Mouse (Mus musculus): ENCODE measurements around the gene Il1rl1. TPM values are rescaled to one million over a fixed set of nuclear protein-coding genes. Genes with fewer than 3 reads are reported as not detected.

The Il1rl1 gene
- total RNA-seq, 1 experiment, result not detected

- no peak overlapping the region for H3K9ac ChIP-seq (ENCODE audit: insufficient read depth, low read depth, low read length, poor library complexity, severe bottlenecking)
- no peak for DNase-seq (ENCODE audit: low read depth, low spot score)
- no peaks in the 10 kb centered on the region for H3K36me3 ChIP-seq (ENCODE audit: control insufficient read depth, insufficient read depth, low read length, poor library complexity, severe bottlenecking)
- H3K9me3 ChIP-seq (ENCODE audit: control insufficient read depth, insufficient read depth, low read depth, low read length), result no peaks in the 10 kb centered on the region
- no peak for TF ChIP-seq HCFC1 (IDR thresholded peaks at IDR 0.05; ENCODE audit: borderline replicate concordance, insufficient read depth, low read length)
- no peak for TF ChIP-seq CHD2 (IDR thresholded peaks at IDR 0.05; ENCODE audit: low read depth, low read length)
- TF ChIP-seq ZNF384 (IDR thresholded peaks at IDR 0.05; ENCODE audit: low read depth, low read length), result no peak
- TF ChIP-seq MAFK (IDR thresholded peaks at IDR 0.05; ENCODE audit: insufficient read depth, low read depth, low read length), result no peak
- no peak for TF ChIP-seq ZC3H11A (IDR thresholded peaks at IDR 0.05; ENCODE audit: borderline replicate concordance, low read depth, low read length)
- no peak overlapping the region for H3K4me3 ChIP-seq (ENCODE audit: insufficient read depth in 1 of 2, low read depth in 1 of 2, low read length in 2 of 2, poor library complexity in 1 of 2, severe bottlenecking in 1 of 2)
- H3K27ac ChIP-seq (ENCODE audit: insufficient read depth, low read depth, low read length, poor library complexity, severe bottlenecking), result no peak overlapping the region
- H3K4me1 ChIP-seq (ENCODE audit: control insufficient read depth in 2 of 2, insufficient read depth in 2 of 2, low read length in 2 of 2, poor library complexity in 1 of 2), result no peaks in the 10 kb centered on the region
- in situ Hi-C loops (cut with MboI; ENCODE audit: low sequenced_read_pairs in 2 of 2, unreplicated experiment in 2 of 2), result no loop called here
These were observed 70.3 kb downstream of the Il1rl1 start for GRCm38 (mm10) chr1:40499708-40500107.

GRCm38 (mm10) chr1:40501126-40501525, 71.8 kb downstream of the Il1rl1 start:
- H3K27ac ChIP-seq (ENCODE audit: insufficient read depth, low read depth, low read length, poor library complexity, severe bottlenecking), result no peak overlapping the region
- no peak overlapping the region for H3K4me3 ChIP-seq (ENCODE audit: insufficient read depth in 1 of 2, low read depth in 1 of 2, low read length in 2 of 2, poor library complexity in 1 of 2, severe bottlenecking in 1 of 2)
- H3K9me3 ChIP-seq (ENCODE audit: control insufficient read depth, insufficient read depth, low read depth, low read length), result no peaks in the 10 kb centered on the region
- no peak for DNase-seq (ENCODE audit: low read depth, low spot score)
- H3K9ac ChIP-seq (ENCODE audit: insufficient read depth, low read depth, low read length, poor library complexity, severe bottlenecking), result no peak overlapping the region
- no peak for TF ChIP-seq ZC3H11A (IDR thresholded peaks at IDR 0.05; ENCODE audit: borderline replicate concordance, low read depth, low read length)
- TF ChIP-seq CHD2 (IDR thresholded peaks at IDR 0.05; ENCODE audit: low read depth, low read length), result no peak
- no peak for TF ChIP-seq HCFC1 (IDR thresholded peaks at IDR 0.05; ENCODE audit: borderline replicate concordance, insufficient read depth, low read length)
- TF ChIP-seq ZNF384 (IDR thresholded peaks at IDR 0.05; ENCODE audit: low read depth, low read length), result no peak
- TF ChIP-seq MAFK (IDR thresholded peaks at IDR 0.05; ENCODE audit: insufficient read depth, low read depth, low read length), result no peak
- H3K4me1 ChIP-seq (ENCODE audit: control insufficient read depth in 2 of 2, insufficient read depth in 2 of 2, low read length in 2 of 2, poor library complexity in 1 of 2), result no peaks in the 10 kb centered on the region
- no peaks in the 10 kb centered on the region for H3K36me3 ChIP-seq (ENCODE audit: control insufficient read depth, insufficient read depth, low read length, poor library complexity, severe bottlenecking)
- in situ Hi-C loops (cut with MboI; ENCODE audit: low sequenced_read_pairs in 2 of 2, unreplicated experiment in 2 of 2), result no loop called here

- Histone ChIP-seq H3K27ac (ENCODE audit: insufficient read depth, low read depth, low read length, poor library complexity, severe bottlenecking) (no peak overlapping the region), H3K9me3 (ENCODE audit: control insufficient read depth, insufficient read depth, low read depth, low read length) (no peaks in the 10 kb centered on the region), H3K4me1 (ENCODE audit: control insufficient read depth in 2 of 2, insufficient read depth in 2 of 2, low read length in 2 of 2, poor library complexity in 1 of 2) (no peaks in the 10 kb centered on the region), H3K4me3 (ENCODE audit: insufficient read depth in 1 of 2, low read depth in 1 of 2, low read length in 2 of 2, poor library complexity in 1 of 2, severe bottlenecking in 1 of 2) (no peak overlapping the region), H3K36me3 (ENCODE audit: control insufficient read depth, insufficient read depth, low read length, poor library complexity, severe bottlenecking) (no peaks in the 10 kb centered on the region), H3K9ac (ENCODE audit: insufficient read depth, low read depth, low read length, poor library complexity, severe bottlenecking) (no peak overlapping the region)
- no peak for TF ChIP-seq CHD2 (IDR thresholded peaks at IDR 0.05; ENCODE audit: low read depth, low read length)
- TF ChIP-seq ZC3H11A (IDR thresholded peaks at IDR 0.05; ENCODE audit: borderline replicate concordance, low read depth, low read length), result no peak
- TF ChIP-seq MAFK (IDR thresholded peaks at IDR 0.05; ENCODE audit: insufficient read depth, low read depth, low read length), result no peak
- TF ChIP-seq HCFC1 (IDR thresholded peaks at IDR 0.05; ENCODE audit: borderline replicate concordance, insufficient read depth, low read length), result no peak
- no peak for TF ChIP-seq ZNF384 (IDR thresholded peaks at IDR 0.05; ENCODE audit: low read depth, low read length)
- no peak for DNase-seq (ENCODE audit: low read depth, low spot score)
- in situ Hi-C loops (cut with MboI; ENCODE audit: low sequenced_read_pairs in 2 of 2, unreplicated experiment in 2 of 2), result no loop called here
These were observed 72.4 kb downstream of the Il1rl1 start for GRCm38 (mm10) chr1:40501546-40502398.

GRCm38 (mm10) chr1:40504548-40504947, 75.2 kb downstream of the Il1rl1 start:
- no peak overlapping the region for H3K27ac ChIP-seq (ENCODE audit: insufficient read depth, low read depth, low read length, poor library complexity, severe bottlenecking)
- no peaks in the 10 kb centered on the region for H3K36me3 ChIP-seq (ENCODE audit: control insufficient read depth, insufficient read depth, low read length, poor library complexity, severe bottlenecking)
- DNase-seq (ENCODE audit: low read depth, low spot score), result no peak
- no peak overlapping the region for H3K4me3 ChIP-seq (ENCODE audit: insufficient read depth in 1 of 2, low read depth in 1 of 2, low read length in 2 of 2, poor library complexity in 1 of 2, severe bottlenecking in 1 of 2)
- H3K9me3 ChIP-seq (ENCODE audit: control insufficient read depth, insufficient read depth, low read depth, low read length), result no peaks in the 10 kb centered on the region
- in situ Hi-C loops (cut with MboI; ENCODE audit: low sequenced_read_pairs in 2 of 2, unreplicated experiment in 2 of 2), result no loop called here
- no peak for TF ChIP-seq ZNF384 (IDR thresholded peaks at IDR 0.05; ENCODE audit: low read depth, low read length)
- TF ChIP-seq CHD2 (IDR thresholded peaks at IDR 0.05; ENCODE audit: low read depth, low read length), result no peak
- TF ChIP-seq ZC3H11A (IDR thresholded peaks at IDR 0.05; ENCODE audit: borderline replicate concordance, low read depth, low read length), result no peak
- TF ChIP-seq HCFC1 (IDR thresholded peaks at IDR 0.05; ENCODE audit: borderline replicate concordance, insufficient read depth, low read length), result no peak
- no peak overlapping the region for H3K9ac ChIP-seq (ENCODE audit: insufficient read depth, low read depth, low read length, poor library complexity, severe bottlenecking)
- H3K4me1 ChIP-seq (ENCODE audit: control insufficient read depth in 2 of 2, insufficient read depth in 2 of 2, low read length in 2 of 2, poor library complexity in 1 of 2), result no peaks in the 10 kb centered on the region

Other genes starting within 250 kb of the Il1rl1 start
- gene Il1r1, start 204.5 kb upstream of the Il1rl1 start, total RNA-seq (2012; rRNA removed), result 0.21 and 0.36 TPM in 2 replicates
- 0.26 and 0.27 TPM in 2 replicates for gene Il1rl2, start 105.0 kb upstream of the Il1rl1 start, total RNA-seq (2012; rRNA removed)
- not detected in 2 replicates for gene Il18r1, start 36.0 kb downstream of the Il1rl1 start, total RNA-seq (2012; rRNA removed)
- 0.16 and 0.89 TPM in 2 replicates for gene Il18rap, start 85.8 kb downstream of the Il1rl1 start, total RNA-seq (2012; rRNA removed)
- gene Slc9a4, start 150.5 kb downstream of the Il1rl1 start, total RNA-seq (2012; rRNA removed), result not detected in 2 replicates